Mouse (Mus musculus) erythroid progenitor cell, adult 5-6 weeks (primary cell): ENCODE results near the gene Gm10436. TPM values are rescaled to one million over a fixed set of nuclear protein-coding genes. Genes with fewer than 3 reads are reported as not detected.
"Not testable (repeated sequence)": the region's sequence is repeated elsewhere in the genome, so short reads cannot be mapped to it uniquely, and the experiment has no call there.

ENCODE experiments used
- ATAC-seq: replicated peaks from 2 replicates; pipeline ENCODE4 v1.8.0; 2016; ENCODE audit warnings: moderate number of reproducible peaks, mild to moderate bottlenecking, moderate TSS enrichment, inconsistent platforms; ENCODE audit not compliant: poor library complexity, low FRiP score, severe bottlenecking
- total RNA-seq, 2 experiments: library from RNA; stranded (forward) in 1 of 2; stranded (reverse) in 1 of 2; fragments of 150-400 nt in 1 of 2; fragments of 186-747, 209-891 nt in 1 of 2; gene quantifications; 2 replicates each; pipeline versions ENCODE4 v1.2.3 to v1.2.4; 2015 to 2017; ENCODE audit warnings: low replicate concordance in 2 of 2

The Gm10436 gene
- not detected in 2 replicates for total RNA-seq (2015; ENCODE audit: low replicate concordance)
- not detected in 2 replicates for total RNA-seq (2017; ENCODE audit: low replicate concordance)

- not testable (repeated sequence) for ATAC-seq
These were observed at the start of gene Gm10436 for GRCm38 (mm10) chr12:88182008-88182407. Gm10436 (minus strand) TSS chr12:88182108.

GRCm38 (mm10) chr12:88219445-88219844 lies 37.5 kb upstream of the Gm10436 start:
- no peak for ATAC-seq

DNA sequence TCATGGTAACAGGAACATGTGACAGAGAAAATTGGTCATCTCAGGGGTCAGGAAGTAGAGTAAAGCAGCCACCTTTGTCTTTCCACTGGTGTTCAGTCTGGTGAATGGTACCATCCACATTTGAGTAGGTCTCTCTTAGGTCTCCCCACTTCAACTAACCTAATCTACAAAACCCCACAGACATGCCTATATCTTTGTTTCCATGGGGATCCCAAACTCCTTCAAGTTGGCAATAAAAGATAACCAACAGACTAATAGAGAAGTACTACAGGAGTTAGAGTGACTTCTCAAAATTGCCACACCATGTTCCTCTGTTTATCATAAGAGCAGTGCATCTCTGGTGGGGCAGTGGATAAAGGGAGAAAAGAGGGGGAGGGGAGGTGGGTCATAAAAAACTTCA lies 36.2 kb upstream of the Gm10436 start:
- ATAC-seq: not testable (repeated sequence)

DNA sequence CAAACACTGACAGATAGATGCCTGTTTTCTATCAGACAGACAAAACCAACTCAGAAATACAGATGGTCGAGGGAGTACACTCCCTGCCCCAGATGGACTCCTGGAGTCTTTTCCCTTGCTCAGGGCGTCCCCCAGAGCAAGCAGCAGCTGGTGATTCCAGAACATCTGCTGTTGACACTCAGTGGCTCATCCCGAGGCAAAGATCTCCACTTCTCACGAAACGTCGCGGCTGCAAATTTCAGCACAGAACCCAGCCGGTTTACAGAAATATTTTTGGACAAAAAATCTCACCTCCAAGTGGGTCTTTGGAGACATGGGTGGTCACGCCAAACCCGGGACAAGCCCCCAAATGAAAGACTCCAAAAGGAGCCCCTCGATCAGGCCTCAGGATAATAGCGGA lies 32.7 kb upstream of the Gm10436 start:
- no peak for ATAC-seq

GRCm38 (mm10) chr12:88211458-88211857 lies 29.6 kb upstream of the Gm10436 start:
- not testable (repeated sequence) for ATAC-seq

DNA sequence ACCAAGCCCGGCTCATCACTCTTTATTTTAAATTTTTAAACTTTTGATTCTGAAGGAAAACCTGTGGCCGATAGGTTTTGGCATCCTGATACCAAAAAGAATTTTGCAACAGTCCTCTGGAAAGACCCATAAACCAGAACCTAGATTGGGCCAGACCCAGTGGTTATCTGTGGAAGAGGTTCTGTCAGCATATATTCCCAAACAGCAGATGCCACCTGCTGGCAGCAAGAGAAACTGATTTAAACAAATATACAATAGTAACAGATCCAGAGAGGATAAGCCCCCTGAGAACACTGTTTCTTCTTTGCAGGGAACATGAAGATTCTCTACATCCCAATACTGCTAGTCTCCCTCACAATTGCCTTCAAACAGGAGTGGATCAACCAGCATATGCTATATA lies 20.9 kb upstream of the Gm10436 start:
- no peak for ATAC-seq

Other genes with a start within 250 kb of the Gm10436 start
- gene Gm2042, start 228.0 kb downstream of the Gm10436 start, total RNA-seq (2015; ENCODE audit: low replicate concordance): not detected in 2 replicates
- not detected in 2 replicates for gene Gm2042, start 228.0 kb downstream of the Gm10436 start, total RNA-seq (2017; ENCODE audit: low replicate concordance)
- gene Gm2075, start 170.3 kb downstream of the Gm10436 start, total RNA-seq (2015; ENCODE audit: low replicate concordance): not detected in 2 replicates
- gene Gm2075, start 170.3 kb downstream of the Gm10436 start, total RNA-seq (2017; ENCODE audit: low replicate concordance): not detected in 2 replicates
- gene Gm6803, start 163.3 kb downstream of the Gm10436 start, total RNA-seq (2015; ENCODE audit: low replicate concordance): not detected in 2 replicates
- 6.2 TPM in 1 of 2 replicates, not detected in the other for gene Gm6803, start 163.3 kb downstream of the Gm10436 start, total RNA-seq (2017; ENCODE audit: low replicate concordance)
- gene Gm2056, start 155.1 kb downstream of the Gm10436 start, total RNA-seq (2015; ENCODE audit: low replicate concordance): not detected in 2 replicates
- not detected in 2 replicates for gene Gm2056, start 155.1 kb downstream of the Gm10436 start, total RNA-seq (2017; ENCODE audit: low replicate concordance)
- not detected in 2 replicates for gene Gm16368, start 98.4 kb downstream of the Gm10436 start, total RNA-seq (2015; ENCODE audit: low replicate concordance)
- not detected in 2 replicates for gene Gm16368, start 98.4 kb downstream of the Gm10436 start, total RNA-seq (2017; ENCODE audit: low replicate concordance)
- gene Gm8332, start 68.0 kb upstream of the Gm10436 start, total RNA-seq (2015; ENCODE audit: low replicate concordance): not detected in 2 replicates
- not detected in 2 replicates for gene Gm8332, start 68.0 kb upstream of the Gm10436 start, total RNA-seq (2017; ENCODE audit: low replicate concordance)
- not detected in 2 replicates for gene Gm5662, start 92.4 kb upstream of the Gm10436 start, total RNA-seq (2015; ENCODE audit: low replicate concordance)
- gene Gm5662, start 92.4 kb upstream of the Gm10436 start, total RNA-seq (2017; ENCODE audit: low replicate concordance): not detected in 2 replicates
- not detected in 2 replicates for gene Gm5039, start 141.9 kb upstream of the Gm10436 start, total RNA-seq (2015; ENCODE audit: low replicate concordance)
- not detected in 2 replicates for gene Gm5039, start 141.9 kb upstream of the Gm10436 start, total RNA-seq (2017; ENCODE audit: low replicate concordance)
- 1.4 TPM in 1 of 2 replicates, not detected in the other for gene Adck1, start 178.4 kb upstream of the Gm10436 start, total RNA-seq (2015; ENCODE audit: low replicate concordance)
- gene Adck1, start 178.4 kb upstream of the Gm10436 start, total RNA-seq (2017; ENCODE audit: low replicate concordance): 0.53 TPM in 1 of 2 replicates, not detected in the other